Mouse (Mus musculus): ENCODE measurements around the gene Dazap2. TPM values are rescaled to one million over a fixed set of nuclear protein-coding genes. Genes with fewer than 3 reads are reported as not detected.

The Dazap2 gene
- total RNA-seq, 2 experiments from 2014 or later: 169 to 241 TPM

- DNase-seq (ENCODE audit: low spot score in 2 of 2): no peak
These were observed 20.9 kb downstream of the Dazap2 start for GRCm38 (mm10) chr15:100635851-100636645.

- peak; percentile 58 to 67 for DNase-seq (ENCODE audit: low spot score in 2 of 2)
These were observed 21.8 kb downstream of the Dazap2 start, which contains the start of gene Smagp for GRCm38 (mm10) chr15:100636700-100637501. TSS of gene Smagp (minus strand) at chr15:100636940.

GRCm38 (mm10) chr15:100637661-100638060 lies 22.5 kb downstream of the Dazap2 start:
- no peak for DNase-seq (ENCODE audit: low spot score in 2 of 2)

GRCm38 (mm10) chr15:100639972-100640750 lies 25.0 kb downstream of the Dazap2 start:
- no peak for DNase-seq (ENCODE audit: low spot score in 2 of 2)

- DNase-seq (ENCODE audit: low spot score in 2 of 2): peak in 1 of 2 experiments; percentile 16
These were observed 26.2 kb downstream of the Dazap2 start for GRCm38 (mm10) chr15:100641226-100641810.

- DNase-seq (ENCODE audit: low spot score in 2 of 2): no peak
These were observed 27.3 kb downstream of the Dazap2 start for GRCm38 (mm10) chr15:100642451-100642850.

- no peak for DNase-seq (ENCODE audit: low spot score in 2 of 2)
These were observed 31.0 kb downstream of the Dazap2 start for GRCm38 (mm10) chr15:100646161-100646560.

GRCm38 (mm10) chr15:100650111-100650510 lies 35.0 kb downstream of the Dazap2 start:
- DNase-seq (ENCODE audit: low spot score in 2 of 2): no peak

GRCm38 (mm10) chr15:100651610-100652009 lies 36.5 kb downstream of the Dazap2 start:
- no peak for DNase-seq (ENCODE audit: low spot score in 2 of 2)

GRCm38 (mm10) chr15:100654271-100654670 lies 39.1 kb downstream of the Dazap2 start:
- no peak for DNase-seq (ENCODE audit: low spot score in 2 of 2)

GRCm38 (mm10) chr15:100655201-100655600 lies 40.1 kb downstream of the Dazap2 start:
- no peak for DNase-seq (ENCODE audit: low spot score in 2 of 2)

- DNase-seq (ENCODE audit: low spot score in 2 of 2): no peak
These were observed 45.2 kb downstream of the Dazap2 start for GRCm38 (mm10) chr15:100660306-100660705.

GRCm38 (mm10) chr15:100660805-100661204 lies 45.7 kb downstream of the Dazap2 start:
- no peak for DNase-seq (ENCODE audit: low spot score in 2 of 2)

- DNase-seq (ENCODE audit: low spot score in 2 of 2): no peak
These were observed 49.7 kb downstream of the Dazap2 start for GRCm38 (mm10) chr15:100664813-100665274.

GRCm38 (mm10) chr15:100665411-100666218 lies 50.5 kb downstream of the Dazap2 start:
- DNase-seq (ENCODE audit: low spot score in 2 of 2): no peak

- no peak for DNase-seq (ENCODE audit: low spot score in 2 of 2)
These were observed 51.1 kb downstream of the Dazap2 start for GRCm38 (mm10) chr15:100666219-100666696.

GRCm38 (mm10) chr15:100666851-100667250 lies 51.7 kb downstream of the Dazap2 start:
- DNase-seq (ENCODE audit: low spot score in 2 of 2): no peak

- DNase-seq (ENCODE audit: low spot score in 2 of 2): no peak
These were observed 52.3 kb downstream of the Dazap2 start for GRCm38 (mm10) chr15:100667420-100667819.

- no peak for DNase-seq (ENCODE audit: low spot score in 2 of 2)
These were observed 52.9 kb downstream of the Dazap2 start for GRCm38 (mm10) chr15:100667871-100668545.
